Mouse (Mus musculus): ENCODE results near the gene Gm4871. TPM values are rescaled to one million over a fixed set of nuclear protein-coding genes. Genes with fewer than 3 reads are reported as not detected.

The Gm4871 gene
- polyA plus RNA-seq, 1 experiment from 2014 or later, result not detected

DNA sequence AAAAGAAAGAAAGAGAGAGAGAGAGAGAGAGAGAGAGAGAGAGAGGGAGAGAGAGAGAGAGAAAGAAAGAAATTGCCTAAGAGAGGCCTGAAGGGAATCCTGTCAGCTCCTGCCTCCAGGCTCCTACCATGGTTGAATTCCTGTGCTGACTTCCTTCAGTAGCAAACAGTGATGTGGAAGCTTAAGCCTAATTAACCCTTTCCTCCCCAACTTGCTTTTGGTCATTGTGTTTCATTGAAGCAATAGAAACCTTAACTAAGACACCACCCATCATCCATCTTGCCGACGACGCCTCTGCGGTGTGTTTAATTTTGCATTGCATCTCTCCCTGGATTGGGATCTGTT, 43.5 kb downstream of the Gm4871 start:
- Histone ChIP-seq H3K4me2 (no peak overlapping the region), H3K4me3 (no peak overlapping the region), H3K27me3 (no peaks in the 10 kb centered on the region), H3K36me3 (no peaks in the 10 kb centered on the region), H3K9ac (no peak overlapping the region), H3K9me3 (no peaks in the 10 kb centered on the region), H3K4me1 (replicated peaks) (no peaks in the 10 kb centered on the region), H3K27ac (replicated peaks) (no peak overlapping the region)
- ATAC-seq (ENCODE audit: low read depth), result no peak
- WGBS, result 90% methylated on average over 4 of the region's 4 CpGs

DNA sequence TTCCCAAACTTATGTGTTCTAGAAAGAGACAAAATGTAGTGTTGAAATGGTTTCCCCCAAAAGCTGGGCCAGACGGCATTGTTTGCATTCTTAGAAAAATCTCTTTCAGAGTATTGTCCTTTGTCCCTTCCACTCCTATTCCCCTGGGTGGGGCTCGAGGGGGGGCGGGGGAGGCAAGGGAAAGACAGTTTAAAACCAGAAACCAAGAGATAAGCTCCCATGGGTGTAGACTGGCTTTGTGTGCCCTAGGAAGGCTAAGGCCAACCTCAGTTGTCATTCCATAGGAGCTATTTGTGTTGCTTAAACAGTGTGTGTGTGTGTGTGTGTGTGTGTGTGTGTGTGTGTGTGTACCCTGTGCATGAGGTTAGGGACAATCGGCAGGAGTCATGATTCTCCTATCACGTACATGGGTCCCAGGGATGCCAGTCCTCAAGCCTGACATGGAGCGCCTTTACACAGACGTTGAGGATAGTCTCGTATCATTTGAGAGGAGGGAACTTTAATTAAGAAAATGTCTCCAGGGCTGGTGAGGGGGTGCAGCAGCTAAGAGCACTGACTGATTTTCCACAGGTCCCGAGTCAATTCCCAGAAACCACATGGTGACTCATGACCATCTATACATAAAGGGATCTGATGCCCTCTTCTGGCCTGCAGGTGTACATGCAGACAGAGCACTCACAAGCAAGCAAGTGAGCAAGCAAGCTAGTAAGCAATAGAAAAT, 44.1 kb downstream of the Gm4871 start:
- H3K4me3 ChIP-seq, result no peak overlapping the region
- WGBS, result 63% methylated on average over 9 of the region's 9 CpGs
- ATAC-seq (ENCODE audit: low read depth), result peak; percentile 63; the same call in 1 of the 2 replicates

DNA sequence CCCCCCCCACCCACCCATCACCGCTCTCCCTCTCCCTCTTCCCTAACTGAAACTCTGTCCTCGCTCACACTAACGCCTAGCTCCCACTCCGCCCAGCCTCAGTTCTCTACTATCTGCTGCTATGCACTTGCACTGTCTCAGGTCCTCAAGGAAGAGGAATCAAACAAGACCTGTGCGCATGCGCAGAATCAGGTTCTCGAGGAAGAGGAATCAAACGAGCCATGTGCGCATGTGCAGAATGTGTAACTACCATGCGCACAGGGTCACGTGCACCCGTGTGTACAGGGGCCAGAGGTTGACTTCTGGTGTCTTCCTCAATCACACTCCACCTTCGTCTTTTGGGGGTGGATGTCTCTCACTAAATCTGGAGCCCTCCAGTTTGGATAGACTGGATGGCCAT, 45.0 kb downstream of the Gm4871 start:
- no peak overlapping the region for H3K4me2 ChIP-seq
- H3K27me3 ChIP-seq, result no peaks in the 10 kb centered on the region
- H3K27ac ChIP-seq (replicated peaks), result no peak overlapping the region
- no peak overlapping the region for H3K4me3 ChIP-seq
- 89% methylated on average over 13 of the region's 13 CpGs for WGBS
- no peak for ATAC-seq (ENCODE audit: low read depth)
- H3K36me3 ChIP-seq, result no peaks in the 10 kb centered on the region
- no peaks in the 10 kb centered on the region for H3K9me3 ChIP-seq
- H3K9ac ChIP-seq, result no peak overlapping the region
- H3K4me1 ChIP-seq (replicated peaks), result no peaks in the 10 kb centered on the region

More for the DNA sequence above, 44.1 kb downstream of the Gm4871 start:
- Histone ChIP-seq H3K9ac (no peak overlapping the region), H3K4me2 (no peak overlapping the region), H3K4me1 (replicated peaks) (no peaks in the 10 kb centered on the region), H3K9me3 (no peaks in the 10 kb centered on the region), H3K27me3 (no peaks in the 10 kb centered on the region), H3K27ac (replicated peaks) (no peak overlapping the region), H3K36me3 (no peaks in the 10 kb centered on the region)

DNA sequence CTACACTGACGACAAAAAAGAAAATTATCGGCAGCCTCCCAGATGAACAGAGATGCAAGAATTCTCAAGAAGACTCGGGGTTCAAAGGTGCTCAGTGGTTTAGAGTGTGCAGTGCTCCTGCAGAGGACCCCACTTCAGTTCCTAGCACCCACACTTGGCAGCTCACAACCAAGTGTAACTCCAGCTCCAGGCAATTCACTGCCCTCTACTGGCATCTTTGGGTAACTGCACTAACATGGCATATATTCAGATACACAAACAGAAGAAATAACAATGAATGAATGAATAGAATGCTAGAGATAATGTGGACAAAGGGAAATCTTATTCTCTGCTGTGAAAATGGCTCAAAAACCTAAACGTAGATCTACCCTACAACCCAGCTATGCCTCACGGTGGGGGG, 47.7 kb downstream of the Gm4871 start:
- no peak overlapping the region for H3K4me2 ChIP-seq
- no peaks in the 10 kb centered on the region for H3K4me1 ChIP-seq (replicated peaks)
- H3K4me3 ChIP-seq, result no peak overlapping the region
- H3K27ac ChIP-seq (replicated peaks), result no peak overlapping the region
- H3K9me3 ChIP-seq, result no peaks in the 10 kb centered on the region
- H3K27me3 ChIP-seq, result no peaks in the 10 kb centered on the region
- ATAC-seq (ENCODE audit: low read depth), result no peak
- no peak overlapping the region for H3K9ac ChIP-seq
- 92% methylated on average over 5 of the region's 5 CpGs for WGBS
- no peaks in the 10 kb centered on the region for H3K36me3 ChIP-seq

DNA sequence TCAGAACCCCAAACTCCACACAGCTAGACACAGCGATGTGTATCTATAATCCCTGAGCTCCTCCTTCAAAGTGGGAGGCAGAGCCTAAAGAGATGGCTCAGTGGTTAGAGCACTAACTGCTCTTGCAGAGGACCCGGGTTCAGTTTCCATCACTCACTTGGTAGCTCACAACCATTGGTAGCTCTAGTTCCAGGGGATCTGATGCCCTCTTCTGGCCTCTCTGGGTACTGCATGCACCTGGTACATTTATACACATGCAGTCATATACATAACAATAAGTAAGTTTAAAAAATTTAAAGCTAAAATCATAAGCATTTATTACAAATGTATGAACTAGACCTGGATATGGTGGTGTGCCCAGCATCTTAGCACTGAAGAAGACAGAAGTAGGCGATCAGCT, 49.3 kb downstream of the Gm4871 start:
- H3K27me3 ChIP-seq, result no peaks in the 10 kb centered on the region
- no peak overlapping the region for H3K9ac ChIP-seq
- H3K4me1 ChIP-seq (replicated peaks), result no peaks in the 10 kb centered on the region
- no peaks in the 10 kb centered on the region for H3K9me3 ChIP-seq
- H3K27ac ChIP-seq (replicated peaks), result no peak overlapping the region
- ATAC-seq (ENCODE audit: low read depth), result no peak
- WGBS, result 93% methylated on average over 3 of the region's 3 CpGs
- H3K36me3 ChIP-seq, result no peaks in the 10 kb centered on the region
- H3K4me2 ChIP-seq, result no peak overlapping the region
- no peak overlapping the region for H3K4me3 ChIP-seq

Other genes with a start within 250 kb of the Gm4871 start
- 25.3 and 25.8 TPM in 2 replicates for gene Smurf1, start 66.9 kb downstream of the Gm4871 start, polyA plus RNA-seq (2015; fragmentation: Nextera tagmentation; extraction: Ambion mirVana)
- not detected in 2 replicates for gene 1700018F24Rik, start 10.2 kb upstream of the Gm4871 start, polyA plus RNA-seq (2015; fragmentation: Nextera tagmentation; extraction: Ambion mirVana)
- 228 and 239 TPM in 2 replicates for gene Arpc1a, start 51.1 kb upstream of the Gm4871 start, polyA plus RNA-seq (2015; fragmentation: Nextera tagmentation; extraction: Ambion mirVana)
- gene Kpna7, start 51.3 kb upstream of the Gm4871 start, polyA plus RNA-seq (2015; fragmentation: Nextera tagmentation; extraction: Ambion mirVana), result not detected in 2 replicates
- 95.1 and 106 TPM in 2 replicates for gene Arpc1b, start 81.5 kb upstream of the Gm4871 start, polyA plus RNA-seq (2015; fragmentation: Nextera tagmentation; extraction: Ambion mirVana)
- 108 and 123 TPM in 2 replicates for gene Pdap1, start 107.5 kb upstream of the Gm4871 start, polyA plus RNA-seq (2015; fragmentation: Nextera tagmentation; extraction: Ambion mirVana)
- gene Bud31, start 107.6 kb upstream of the Gm4871 start, polyA plus RNA-seq (2015; fragmentation: Nextera tagmentation; extraction: Ambion mirVana), result 206 and 223 TPM in 2 replicates
- gene Ptcd1, start 134.4 kb upstream of the Gm4871 start, polyA plus RNA-seq (2015; fragmentation: Nextera tagmentation; extraction: Ambion mirVana), result 18.8 and 20.9 TPM in 2 replicates
- 47.7 and 48.9 TPM in 2 replicates for gene Cpsf4, start 134.5 kb upstream of the Gm4871 start, polyA plus RNA-seq (2015; fragmentation: Nextera tagmentation; extraction: Ambion mirVana)
- gene Atp5j2, start 159.3 kb upstream of the Gm4871 start, polyA plus RNA-seq (2015; fragmentation: Nextera tagmentation; extraction: Ambion mirVana), result 763 and 785 TPM in 2 replicates
- gene Zkscan14, start 169.1 kb upstream of the Gm4871 start, polyA plus RNA-seq (2015; fragmentation: Nextera tagmentation; extraction: Ambion mirVana), result 13.6 and 14.6 TPM in 2 replicates
- 15.3 and 17.2 TPM in 2 replicates for gene Zkscan5, start 171.8 kb upstream of the Gm4871 start, polyA plus RNA-seq (2015; fragmentation: Nextera tagmentation; extraction: Ambion mirVana)
- gene Zfp655, start 199.0 kb upstream of the Gm4871 start, polyA plus RNA-seq (2015; fragmentation: Nextera tagmentation; extraction: Ambion mirVana), result 35.3 and 41.2 TPM in 2 replicates
- gene Zscan25, start 247.7 kb upstream of the Gm4871 start, polyA plus RNA-seq (2015; fragmentation: Nextera tagmentation; extraction: Ambion mirVana), result 0.49 and 0.91 TPM in 2 replicates

Data from neural tube, embryonic 13.5 days (tissue).